Mouse (Mus musculus): Measurements from ENCODE around the gene Fbxo34. TPM values are rescaled to one million over a fixed set of nuclear protein-coding genes. Genes with fewer than 3 reads are reported as not detected.

Gene Fbxo34
- polyA plus RNA-seq, 1 experiment from 2014 or later = 18.1 TPM

DNA sequence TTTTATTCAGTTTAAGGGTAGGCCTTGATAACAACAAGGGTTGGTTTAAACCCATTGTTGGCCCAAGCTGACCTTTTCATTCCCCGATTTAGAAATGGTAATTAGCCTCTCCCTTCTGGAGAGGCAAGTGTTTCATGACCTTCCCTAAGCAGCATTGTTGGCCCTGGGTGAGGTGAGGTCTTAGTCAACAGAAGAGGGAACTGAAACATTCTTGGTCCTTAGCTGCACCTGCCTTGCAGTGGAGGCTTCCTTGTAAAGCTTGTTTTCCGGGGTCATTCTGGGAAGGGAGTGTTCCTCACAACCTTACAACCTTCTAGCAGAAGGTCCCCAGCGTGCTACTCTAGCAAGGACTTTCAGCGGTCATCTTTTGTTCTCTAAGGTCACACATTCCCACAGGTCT is 122.5 kb downstream of the Fbxo34 start:
- H3K4me3 ChIP-seq (ENCODE audit: low read depth, low read length) = no peak overlapping the region

GRCm38 (mm10) chr14:47574721-47575120 is 124.5 kb downstream of the Fbxo34 start:
- DNase-seq (ENCODE audit: low spot score) (no peak), ATAC-seq (ENCODE audit: low FRiP score, low TSS enrichment) (no peak)
- H3K27ac ChIP-seq (replicated peaks) = no peak overlapping the region
- no peaks in the 10 kb centered on the region for H3K4me1 ChIP-seq (replicated peaks; ENCODE audit: control insufficient read depth, insufficient read depth)
- H3K27me3 ChIP-seq (ENCODE audit: control insufficient read depth, insufficient read depth, low read length) = no peaks in the 10 kb centered on the region
- TF ChIP-seq CTCF (IDR thresholded peaks at IDR 0.05; ENCODE audit: low read depth) (peak; percentile 17; the same call in 1 of the 2 replicates), EP300 (optimal IDR thresholded peaks at IDR 0.05) (no peak)
- 76% methylated on average over 11 of the region's 11 CpGs for WGBS
- no peak overlapping the region for H3K4me3 ChIP-seq (ENCODE audit: low read depth, low read length)
- no peak overlapping the region for H3K9ac ChIP-seq (ENCODE audit: low read length)
- no peaks in the 10 kb centered on the region for H3K9me3 ChIP-seq (ENCODE audit: control insufficient read depth, low read length)
- no peak overlapping the region for H3K4me2 ChIP-seq (replicated peaks; ENCODE audit: low read depth)
- no peaks in the 10 kb centered on the region for H3K36me3 ChIP-seq (ENCODE audit: control insufficient read depth, insufficient read depth, low read length)

More for the DNA sequence above, 122.5 kb downstream of the Fbxo34 start:
- no peak overlapping the region for H3K27ac ChIP-seq (replicated peaks)
- ATAC-seq (ENCODE audit: low FRiP score, low TSS enrichment) = no peak
- no peaks in the 10 kb centered on the region for H3K27me3 ChIP-seq (ENCODE audit: control insufficient read depth, insufficient read depth, low read length)
- no peaks in the 10 kb centered on the region for H3K9me3 ChIP-seq (ENCODE audit: control insufficient read depth, low read length)
- H3K36me3 ChIP-seq (ENCODE audit: control insufficient read depth, insufficient read depth, low read length) = no peaks in the 10 kb centered on the region
- H3K4me2 ChIP-seq (replicated peaks; ENCODE audit: low read depth) = no peak overlapping the region
- no peaks in the 10 kb centered on the region for H3K4me1 ChIP-seq (replicated peaks; ENCODE audit: control insufficient read depth, insufficient read depth)
- DNase-seq (ENCODE audit: low spot score) = peak; percentile 27
- H3K9ac ChIP-seq (ENCODE audit: low read length) = no peak overlapping the region
- TF ChIP-seq CTCF (IDR thresholded peaks at IDR 0.05; ENCODE audit: low read depth) = no peak
- TF ChIP-seq EP300 (optimal IDR thresholded peaks at IDR 0.05) = no peak
- 52% methylated on average over 4 of the region's 4 CpGs for WGBS

DNA sequence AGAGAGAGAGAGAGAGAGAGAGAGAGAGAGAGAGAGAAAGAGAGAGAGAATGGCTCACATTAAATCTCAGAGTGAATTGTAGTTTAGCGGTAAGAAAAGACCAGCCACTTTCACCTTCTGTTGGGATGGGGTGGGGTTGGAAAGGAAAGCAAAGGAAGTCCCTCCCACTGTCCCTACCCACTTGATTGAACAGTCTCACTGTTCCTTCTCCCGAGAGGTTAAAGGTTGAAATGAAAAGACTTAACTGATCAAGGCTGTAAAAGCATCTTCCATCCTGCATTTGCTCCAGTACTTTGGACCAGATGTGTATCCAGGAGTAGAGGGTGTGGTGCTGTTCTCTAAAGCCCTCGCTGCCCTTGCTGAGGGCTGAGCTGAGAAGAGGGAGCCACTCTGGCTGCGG is 126.5 kb downstream of the Fbxo34 start:
- 52% methylated on average over 4 of the region's 4 CpGs for WGBS
- TF ChIP-seq CTCF (IDR thresholded peaks at IDR 0.05; ENCODE audit: low read depth) = no peak
- no peak for TF ChIP-seq EP300 (optimal IDR thresholded peaks at IDR 0.05)
- no peak overlapping the region for H3K4me2 ChIP-seq (replicated peaks; ENCODE audit: low read depth)
- H3K36me3 ChIP-seq (ENCODE audit: control insufficient read depth, insufficient read depth, low read length) = no peaks in the 10 kb centered on the region
- ATAC-seq (ENCODE audit: low FRiP score, low TSS enrichment) (no peak), DNase-seq (ENCODE audit: low spot score) (no peak)
- H3K9ac ChIP-seq (ENCODE audit: low read length) = no peak overlapping the region
- H3K9me3 ChIP-seq (ENCODE audit: control insufficient read depth, low read length) = no peaks in the 10 kb centered on the region
- H3K27ac ChIP-seq (replicated peaks) = no peak overlapping the region
- H3K4me3 ChIP-seq (ENCODE audit: low read depth, low read length) = no peak overlapping the region
- H3K27me3 ChIP-seq (ENCODE audit: control insufficient read depth, insufficient read depth, low read length) = no peaks in the 10 kb centered on the region
- H3K4me1 ChIP-seq (replicated peaks; ENCODE audit: control insufficient read depth, insufficient read depth) = no peaks in the 10 kb centered on the region

DNA sequence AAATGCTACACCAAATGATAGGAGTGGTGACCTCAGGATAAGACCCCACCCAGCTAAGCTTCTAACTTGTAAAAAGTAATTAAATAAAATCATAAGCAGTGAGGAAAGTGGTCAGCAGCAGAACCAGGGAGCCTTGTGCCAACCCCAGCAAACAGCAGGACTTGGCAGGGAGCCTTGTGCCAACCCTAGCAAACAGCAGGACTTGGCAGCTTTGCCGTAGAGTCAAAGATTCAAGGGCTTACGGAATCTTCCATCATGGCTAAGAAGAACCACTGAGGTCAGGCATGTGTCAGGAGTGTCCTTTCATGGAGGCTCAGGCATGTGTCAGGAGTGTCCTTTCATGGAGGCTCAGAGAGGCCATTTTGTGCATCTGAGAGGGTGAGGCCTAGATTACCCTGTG is 127.9 kb downstream of the Fbxo34 start:
- Histone ChIP-seq H3K4me3 (ENCODE audit: low read depth, low read length) (no peak overlapping the region), H3K27ac (replicated peaks) (no peak overlapping the region), H3K9me3 (ENCODE audit: control insufficient read depth, low read length) (no peaks in the 10 kb centered on the region), H3K36me3 (ENCODE audit: control insufficient read depth, insufficient read depth, low read length) (no peaks in the 10 kb centered on the region), H3K4me2 (replicated peaks; ENCODE audit: low read depth) (no peak overlapping the region), H3K27me3 (ENCODE audit: control insufficient read depth, insufficient read depth, low read length) (no peaks in the 10 kb centered on the region), H3K4me1 (replicated peaks; ENCODE audit: control insufficient read depth, insufficient read depth) (no peaks in the 10 kb centered on the region), H3K9ac (ENCODE audit: low read length) (no peak overlapping the region)
- TF ChIP-seq CTCF (IDR thresholded peaks at IDR 0.05; ENCODE audit: low read depth) (no peak), EP300 (optimal IDR thresholded peaks at IDR 0.05) (no peak)
- DNase-seq (ENCODE audit: low spot score) = no peak
- 64% methylated on average over 2 of the region's 2 CpGs for WGBS
- 0 out of 2 replicates have a peak, but pooled peaks have one; percentile 38 for ATAC-seq (ENCODE audit: low FRiP score, low TSS enrichment)

GRCm38 (mm10) chr14:47581280-47581679 is 131.1 kb downstream of the Fbxo34 start:
- Histone ChIP-seq H3K9me3 (ENCODE audit: control insufficient read depth, low read length) (no peaks in the 10 kb centered on the region), H3K9ac (ENCODE audit: low read length) (no peak overlapping the region), H3K4me1 (replicated peaks; ENCODE audit: control insufficient read depth, insufficient read depth) (no peaks in the 10 kb centered on the region), H3K4me3 (ENCODE audit: low read depth, low read length) (no peak overlapping the region), H3K4me2 (replicated peaks; ENCODE audit: low read depth) (no peak overlapping the region), H3K27ac (replicated peaks) (no peak overlapping the region), H3K27me3 (ENCODE audit: control insufficient read depth, insufficient read depth, low read length) (no peaks in the 10 kb centered on the region), H3K36me3 (ENCODE audit: control insufficient read depth, insufficient read depth, low read length) (no peaks in the 10 kb centered on the region)
- DNase-seq (ENCODE audit: low spot score) (peak; percentile 27), ATAC-seq (ENCODE audit: low FRiP score, low TSS enrichment) (peak; percentile 81)
- TF ChIP-seq CTCF (IDR thresholded peaks at IDR 0.05; ENCODE audit: low read depth) = no peak
- no peak for TF ChIP-seq EP300 (optimal IDR thresholded peaks at IDR 0.05)
- 35% methylated on average over 1 of the region's 1 CpGs for WGBS

Other genes starting within 250 kb of the Fbxo34 start
- gene Wdhd1, start 173.6 kb upstream of the Fbxo34 start, polyA plus RNA-seq (2015; fragmentation: Nextera tagmentation; extraction: Ambion mirVana) = 5.2 TPM in 2 replicates
- gene Socs4, start 173.5 kb upstream of the Fbxo34 start, polyA plus RNA-seq (2015; fragmentation: Nextera tagmentation; extraction: Ambion mirVana) = 2.5 and 2.9 TPM in 2 replicates
- gene Mapk1ip1l, start 152.2 kb upstream of the Fbxo34 start, polyA plus RNA-seq (2015; fragmentation: Nextera tagmentation; extraction: Ambion mirVana) = 21.3 and 22.4 TPM in 2 replicates
- 359 and 387 TPM in 2 replicates for gene Lgals3, start 82.7 kb upstream of the Fbxo34 start, polyA plus RNA-seq (2015; fragmentation: Nextera tagmentation; extraction: Ambion mirVana)
- 5.9 and 7.4 TPM in 2 replicates for gene Dlgap5, start 32.0 kb upstream of the Fbxo34 start, polyA plus RNA-seq (2015; fragmentation: Nextera tagmentation; extraction: Ambion mirVana)
- 6.9 and 7.8 TPM in 2 replicates for gene Atg14, start 120.2 kb downstream of the Fbxo34 start, polyA plus RNA-seq (2015; fragmentation: Nextera tagmentation; extraction: Ambion mirVana)
- 40.7 and 48.8 TPM in 2 replicates for gene Ktn1, start 198.0 kb downstream of the Fbxo34 start, polyA plus RNA-seq (2015; fragmentation: Nextera tagmentation; extraction: Ambion mirVana)